In genomic region chr2:164004503-164004902, GRCm38 (mm10) we compare ENCODE assay signal across 26 mouse cellular contexts. TPM values are rescaled to one million over a fixed set of nuclear protein-coding genes. Genes with fewer than 3 reads are reported as not detected.
DNase-seq lines count a peak whose midpoint lies in the region; ATAC-seq and TF ChIP-seq lines count a peak whose summit lies in the region.
"Had no signal": no experiment of that assay in that cellular context is flagged by ENCODE, and none has a peak within 500 bp of the region (broad histone marks: within the 10 kb centered on the region; RNA-seq: fewer than 3 reads in every experiment).

No protein-coding gene starts in this region.

- peaks cover 17% of the 10 kb centered on the region for H3K4me1 ChIP-seq in liver, embryonic 11.5 days (replicated peaks; ENCODE audit: control insufficient read depth, insufficient read depth, low read length)
- peaks cover 50% of the 10 kb centered on the region for H3K4me1 ChIP-seq in liver, postnatal 0 days (ENCODE audit: insufficient read depth)

- TF ChIP-seq EP300 in liver, postnatal 0 days (IDR thresholded peaks at IDR 0.05; ENCODE audit: low read depth), result no peak

- no peak overlapping the region for H3K4me2 ChIP-seq in liver, embryonic 11.5 days
- H3K4me2 ChIP-seq in liver, postnatal 0 days (ENCODE audit: low read depth, low read length), result no peak overlapping the region
- H3K4me2 ChIP-seq: embryonic facial prominence, embryonic 12.5 days; embryonic facial prominence, embryonic 15.5 days; heart, embryonic 13.5 days; hindbrain, embryonic 14.5 days had no signal

- peak; percentile 46; the same call in 1 of the 2 replicates for ATAC-seq in liver, embryonic 11.5 days (replicated peaks; ENCODE audit: low FRiP score)
- ATAC-seq in liver, postnatal 0 days, result no peak
- ATAC-seq: forebrain, embryonic 14.5 days; forebrain, postnatal 0 days; hindbrain, postnatal 0 days; Patski had no signal

- peak; percentile 79 for DNase-seq in heart, adult 11 months
- DNase-seq in heart, adult 9 months (ENCODE audit: low spot score in 2 of 2), result no peak
- DNase-seq in liver, embryonic 11.5 days (ENCODE audit: low spot score), result no peak
- DNase-seq in liver, postnatal 0 days, result no peak
- peak; percentile 40 for DNase-seq in testis, postnatal 10 days (ENCODE audit: low spot score)
- no peak for DNase-seq in testis, postnatal 14 days (ENCODE audit: low spot score)
- DNase-seq: adrenal gland, adult 2 months; adrenal gland, postnatal 14 days; cerebellum, adult 11 months; cerebellum, adult 2 months; cerebellum, adult 9-11 months; cerebellum, postnatal 25 days; forebrain, postnatal 0 days; gastrocnemius, adult 2 months; gastrocnemius, postnatal 14 days; heart, adult 18-20 months; heart, postnatal 14 days; heart, postnatal 4 days had no signal

- 70% methylated on average over 5 of the region's 5 CpGs for WGBS in liver, embryonic 11.5 days
- WGBS in liver, postnatal 0 days (ENCODE audit: insufficient replicate concordance), result 67% methylated on average over 5 of the region's 5 CpGs

- H3K9me3 ChIP-seq in liver, embryonic 11.5 days (ENCODE audit: control insufficient read depth, low read length), result no peaks in the 10 kb centered on the region
- no peaks in the 10 kb centered on the region for H3K9me3 ChIP-seq in liver, postnatal 0 days (ENCODE audit: low read length)
- H3K9me3 ChIP-seq: embryonic facial prominence, embryonic 12.5 days; embryonic facial prominence, embryonic 15.5 days; heart, embryonic 10.5 days; heart, embryonic 13.5 days had no signal

- no peaks in the 10 kb centered on the region for H3K36me3 ChIP-seq in liver, embryonic 11.5 days (ENCODE audit: control insufficient read depth, insufficient read depth, low read length)
- no peaks in the 10 kb centered on the region for H3K36me3 ChIP-seq in liver, postnatal 0 days (replicated peaks; ENCODE audit: insufficient read depth, low read length)
- H3K36me3 ChIP-seq: embryonic facial prominence, embryonic 15.5 days; heart, embryonic 10.5 days had no signal

- no peak overlapping the region for H3K4me3 ChIP-seq in liver, embryonic 11.5 days (ENCODE audit: low read depth, low read length)
- no peak overlapping the region for H3K4me3 ChIP-seq in liver, postnatal 0 days (ENCODE audit: low read depth, low read length)
- H3K4me3 ChIP-seq: embryonic facial prominence, embryonic 12.5 days; embryonic facial prominence, embryonic 15.5 days; gastrocnemius, adult 2 months; heart, embryonic 10.5 days; heart, embryonic 13.5 days had no signal

- H3K9ac ChIP-seq in liver, embryonic 11.5 days (ENCODE audit: low read depth, low read length), result no peak overlapping the region
- no peak overlapping the region for H3K9ac ChIP-seq in liver, postnatal 0 days (replicated peaks)
- H3K9ac ChIP-seq: embryonic facial prominence, embryonic 12.5 days; embryonic facial prominence, embryonic 15.5 days; forebrain, postnatal 0 days; heart, embryonic 13.5 days; hindbrain, embryonic 14.5 days had no signal

- no peaks in the 10 kb centered on the region for H3K27me3 ChIP-seq in liver, embryonic 11.5 days (replicated peaks; ENCODE audit: control insufficient read depth, insufficient read depth, low read length)
- no peaks in the 10 kb centered on the region for H3K27me3 ChIP-seq in liver, postnatal 0 days (ENCODE audit: insufficient read depth, low read length)
- H3K27me3 ChIP-seq: embryonic facial prominence, embryonic 12.5 days; embryonic facial prominence, embryonic 15.5 days; heart, embryonic 13.5 days; Patski had no signal

- no peak for TF ChIP-seq CTCF in liver, postnatal 0 days (IDR thresholded peaks at IDR 0.05; ENCODE audit: low read depth)

- no peak overlapping the region for H3K27ac ChIP-seq in liver, embryonic 11.5 days (ENCODE audit: low read depth, low read length)
- no peak overlapping the region for H3K27ac ChIP-seq in liver, postnatal 0 days (ENCODE audit: low read depth)
- H3K27ac ChIP-seq: embryonic facial prominence, embryonic 12.5 days; embryonic facial prominence, embryonic 15.5 days; gastrocnemius, adult 2 months; heart, embryonic 10.5 days; heart, embryonic 13.5 days; hindbrain, embryonic 14.5 days; hindbrain, postnatal 0 days had no signal

RNA-seq across cellular contexts. Expression of gene Ywhab, which starts 9.7 kb away (rescaled TPM):
- polyA plus RNA-seq in liver, embryonic 11.5 days (2014; fragmentation: Nextera tagmentation; extraction: Ambion mirVana), result 228 and 233 TPM in 2 replicates
- 81.1 and 85.8 TPM in 2 replicates for polyA plus RNA-seq in liver, postnatal 0 days (2015; fragmentation: Nextera tagmentation; extraction: Ambion mirVana)

RNA-seq across cellular contexts. Expression of gene Pabpc1l, which starts 20.7 kb away (rescaled TPM):
- polyA plus RNA-seq in liver, embryonic 11.5 days (2014; fragmentation: Nextera tagmentation; extraction: Ambion mirVana), result 0.78 and 1.2 TPM in 2 replicates
- 0.46 and 0.63 TPM in 2 replicates for polyA plus RNA-seq in liver, postnatal 0 days (2015; fragmentation: Nextera tagmentation; extraction: Ambion mirVana)

Comparison
In these comparisons a context has a peak if more than half of its experiments do, and no peak if none do; other contexts are left out.
1. DNase-seq: peak in heart, adult 11 months (single experiment) and testis, postnatal 10 days (single experiment); none in heart, adult 9 months (0 of 2), liver, embryonic 11.5 days (single experiment), liver, postnatal 0 days (single experiment) and testis, postnatal 14 days (single experiment).